Mouse (Mus musculus) megakaryocyte, adult 5-6 weeks (primary cell): Measurements from ENCODE around the gene Tead3. TPM values are rescaled to one million over a fixed set of nuclear protein-coding genes. Genes with fewer than 3 reads are reported as not detected.

Source experiments
- total RNA-seq, 2 experiments: library from RNA; stranded (forward) in 1 of 2; stranded (reverse) in 1 of 2; fragments of 153-499, 151-499 nt in 1 of 2; fragments of 221-1000, 200-1000 nt in 1 of 2; gene quantifications; 2 replicates each; pipeline versions ENCODE4 v1.2.3 to v1.2.4; 2015 to 2017

The Tead3 gene
- total RNA-seq, 2 experiments from 2014 or later: not detected

Other genes starting within 250 kb of the Tead3 start
- not detected in 2 replicates for gene Scube3, start 208.7 kb downstream of the Tead3 start, total RNA-seq (2015)
- not detected in 2 replicates for gene Scube3, start 208.7 kb downstream of the Tead3 start, total RNA-seq (2017)
- 4.2 and 6.4 TPM in 2 replicates for gene Zfp523, start 173.7 kb downstream of the Tead3 start, total RNA-seq (2015)
- 7.1 and 8.1 TPM in 2 replicates for gene Zfp523, start 173.7 kb downstream of the Tead3 start, total RNA-seq (2017)
- gene Def6, start 143.0 kb downstream of the Tead3 start, total RNA-seq (2015): 35.4 and 40.7 TPM in 2 replicates
- 91.5 and 92.6 TPM in 2 replicates for gene Def6, start 143.0 kb downstream of the Tead3 start, total RNA-seq (2017)
- 19.5 and 19.6 TPM in 2 replicates for gene Ppard, start 118.1 kb downstream of the Tead3 start, total RNA-seq (2015)
- 4.4 and 8.2 TPM in 2 replicates for gene Ppard, start 118.1 kb downstream of the Tead3 start, total RNA-seq (2017)
- gene Fance, start 37.3 kb downstream of the Tead3 start, total RNA-seq (2015): 11.5 and 11.9 TPM in 2 replicates
- 7.5 and 14.3 TPM in 2 replicates for gene Fance, start 37.3 kb downstream of the Tead3 start, total RNA-seq (2017)
- 1,429 and 1,585 TPM in 2 replicates for gene Rpl10a, start 22.3 kb downstream of the Tead3 start, total RNA-seq (2015)
- gene Rpl10a, start 22.3 kb downstream of the Tead3 start, total RNA-seq (2017): 468 and 491 TPM in 2 replicates
- gene Tulp1, start 14.4 kb upstream of the Tead3 start, total RNA-seq (2015): not detected in 2 replicates
- gene Tulp1, start 14.4 kb upstream of the Tead3 start, total RNA-seq (2017): not detected in 2 replicates
- gene Fkbp5, start 166.7 kb upstream of the Tead3 start, total RNA-seq (2015): 12.8 and 17.9 TPM in 2 replicates
- gene Fkbp5, start 166.7 kb upstream of the Tead3 start, total RNA-seq (2017): 25.9 and 26.8 TPM in 2 replicates
- 0.16 TPM in 1 of 2 replicates, not detected in the other for gene Armc12, start 180.0 kb upstream of the Tead3 start, total RNA-seq (2015)
- not detected in 2 replicates for gene Armc12, start 180.0 kb upstream of the Tead3 start, total RNA-seq (2017)
- gene Clpsl2, start 198.6 kb upstream of the Tead3 start, total RNA-seq (2015): not detected in 2 replicates
- gene Clpsl2, start 198.6 kb upstream of the Tead3 start, total RNA-seq (2017): not detected in 2 replicates
- gene Clps, start 209.9 kb upstream of the Tead3 start, total RNA-seq (2015): not detected in 2 replicates
- gene Clps, start 209.9 kb upstream of the Tead3 start, total RNA-seq (2017): not detected in 2 replicates
- not detected in 2 replicates for gene Lhfpl5, start 224.8 kb upstream of the Tead3 start, total RNA-seq (2015)
- gene Lhfpl5, start 224.8 kb upstream of the Tead3 start, total RNA-seq (2017): not detected in 2 replicates